Mouse (Mus musculus) thymus, postnatal 0 days (tissue): ENCODE results near the gene Trim9. TPM values are rescaled to one million over a fixed set of nuclear protein-coding genes. Genes with fewer than 3 reads are reported as not detected.

ENCODE experiments used
- DNase-seq: peaks from one replicate; pipeline ENCODE4 v3.0.0-alpha.2; 2015; ENCODE audit warnings: low spot score
- polyA plus RNA-seq: library from polyadenylated mRNA; unstranded; fragments of >200 nt; fragmentation: Nextera tagmentation; extraction: Ambion mirVana; gene quantifications from 2 replicates; pipeline ENCODE4 v1.2.1, GENCODE M21; 2015

Trim9 gene
- polyA plus RNA-seq, 1 experiment from 2014 or later: 0.25 TPM

DNA sequence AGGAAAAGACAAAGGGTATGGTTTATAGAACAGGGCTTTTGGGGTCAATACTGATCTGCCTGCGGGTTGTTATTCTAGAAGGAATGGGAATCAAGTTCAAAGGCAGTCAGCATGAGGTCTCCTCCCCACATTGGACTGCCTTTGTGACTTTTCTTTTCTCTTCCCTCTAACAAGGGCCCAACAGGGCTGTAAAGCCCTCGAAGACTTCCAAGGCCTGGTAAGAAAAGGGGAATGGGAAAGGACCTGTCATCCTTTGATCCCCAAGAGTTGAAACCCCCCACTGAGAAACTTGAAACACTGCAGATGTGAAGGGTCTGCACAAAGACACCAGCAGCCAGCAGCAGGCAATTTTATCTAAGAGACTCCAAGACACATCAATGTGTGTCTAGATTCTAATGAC, 21.0 kb downstream of the Trim9 start:
- DNase-seq: no peak

DNA sequence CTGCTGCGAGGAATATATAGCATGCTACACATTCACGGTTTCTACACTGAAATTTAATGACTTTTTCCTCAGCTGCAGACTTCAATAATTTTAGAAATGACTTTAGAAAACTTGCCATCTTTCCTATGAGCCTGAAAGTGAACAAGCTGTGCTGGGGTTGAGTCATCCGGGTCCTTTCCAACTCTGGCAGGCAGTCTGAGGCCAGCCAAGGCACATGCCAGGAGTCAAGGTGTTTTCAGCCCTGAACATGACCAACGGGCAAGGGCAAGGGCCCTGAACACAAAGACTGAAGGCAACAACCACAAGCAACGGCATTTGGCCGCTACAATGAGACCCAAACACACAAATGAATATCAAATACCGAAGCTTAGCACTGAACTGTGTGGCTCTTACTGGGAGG, 21.6 kb downstream of the Trim9 start:
- DNase-seq: no peak

DNA sequence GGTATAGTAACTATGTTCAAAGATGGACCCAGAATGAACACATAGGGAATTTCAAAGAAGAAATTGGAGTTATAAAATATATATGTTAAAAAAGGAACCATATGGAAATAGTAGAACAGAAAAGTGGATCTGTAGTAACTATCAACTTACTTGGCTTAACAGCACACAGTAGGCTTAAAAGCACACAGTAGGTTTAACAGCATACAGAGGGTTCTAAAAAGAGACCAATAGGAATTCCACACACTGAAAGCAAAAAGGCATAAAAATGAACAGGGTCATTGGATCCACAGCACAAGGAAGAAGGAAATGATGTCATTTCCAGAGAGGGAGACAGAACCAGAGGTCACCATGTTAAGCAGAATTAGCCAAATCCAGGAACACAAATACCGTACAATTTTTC, 24.6 kb downstream of the Trim9 start:
- no peak for DNase-seq

DNA sequence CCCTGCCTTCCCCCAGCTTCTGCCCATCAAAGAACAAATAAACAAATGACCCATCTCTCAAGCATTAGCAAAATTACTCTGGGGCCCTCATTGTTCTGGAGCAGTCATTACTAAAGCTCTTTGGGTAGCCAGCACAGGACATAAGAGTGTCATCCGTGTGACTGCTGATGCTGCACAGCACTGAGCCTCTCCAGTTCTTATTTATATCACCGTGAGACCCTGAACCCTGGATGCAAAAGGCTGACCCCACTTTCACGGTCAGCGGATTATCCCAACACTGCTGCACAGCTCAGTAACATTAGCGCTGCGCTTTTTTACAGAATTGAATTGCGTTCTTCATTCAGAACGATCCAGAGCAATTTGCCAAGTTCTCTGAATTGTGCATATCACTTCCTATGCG, 31.3 kb downstream of the Trim9 start:
- DNase-seq: no peak

DNA sequence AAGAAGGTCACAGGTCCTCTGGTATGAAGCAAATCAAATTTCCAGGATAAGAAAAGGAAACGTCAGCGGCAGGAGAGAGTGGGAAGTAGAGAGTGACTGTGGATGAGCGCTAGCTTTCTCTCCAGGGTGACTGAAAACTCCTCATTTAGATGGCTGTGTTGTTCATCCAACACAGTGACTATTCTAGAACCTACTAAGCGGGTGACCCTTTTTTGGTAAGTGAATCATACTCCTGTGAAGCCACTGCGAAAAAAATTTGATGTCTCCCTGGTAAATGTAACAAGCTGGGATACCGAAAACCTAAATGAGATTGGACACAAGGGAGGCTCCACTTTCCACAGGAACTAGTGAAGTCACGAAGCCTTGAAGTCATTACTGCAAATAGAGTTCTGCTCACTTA, 39.5 kb downstream of the Trim9 start:
- no peak for DNase-seq

DNA sequence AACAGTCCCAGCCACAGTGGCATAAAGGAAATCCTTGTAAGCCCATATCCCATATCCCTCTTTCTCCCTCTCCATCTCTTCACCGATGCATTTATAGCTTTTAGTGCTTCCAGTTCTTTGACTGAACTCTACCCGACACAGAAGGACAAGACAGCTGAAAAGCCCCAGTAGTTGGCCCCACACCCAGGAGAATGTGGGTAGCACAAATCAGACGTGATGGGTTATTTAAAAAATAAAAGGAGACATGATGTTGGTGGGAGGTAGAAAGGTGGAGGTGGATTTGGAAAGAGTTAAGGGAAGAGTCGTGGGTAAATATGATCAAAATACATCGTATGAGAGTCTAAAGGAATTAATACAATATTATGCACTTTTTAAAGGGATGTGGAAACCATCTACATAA, 40.4 kb downstream of the Trim9 start:
- DNase-seq: no peak

DNA sequence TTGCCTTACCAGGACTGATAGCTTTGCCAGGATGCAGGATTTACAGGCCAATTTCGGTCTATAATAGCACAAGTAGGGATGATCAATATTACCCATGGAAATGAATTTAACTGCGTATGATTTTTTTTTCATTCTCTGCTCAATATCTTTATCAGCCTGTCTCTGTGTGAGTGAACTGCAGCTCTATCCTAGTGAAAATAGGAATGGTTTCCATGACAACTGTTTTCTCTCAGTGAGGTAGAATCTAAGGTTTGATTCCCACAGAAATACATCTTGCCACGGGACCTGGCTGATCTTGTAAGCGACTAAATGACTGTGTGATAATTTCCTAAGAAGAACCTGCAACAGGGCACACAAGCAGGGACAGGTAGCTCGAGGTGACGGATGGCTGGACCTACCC, 43.4 kb downstream of the Trim9 start:
- DNase-seq: no peak

DNA sequence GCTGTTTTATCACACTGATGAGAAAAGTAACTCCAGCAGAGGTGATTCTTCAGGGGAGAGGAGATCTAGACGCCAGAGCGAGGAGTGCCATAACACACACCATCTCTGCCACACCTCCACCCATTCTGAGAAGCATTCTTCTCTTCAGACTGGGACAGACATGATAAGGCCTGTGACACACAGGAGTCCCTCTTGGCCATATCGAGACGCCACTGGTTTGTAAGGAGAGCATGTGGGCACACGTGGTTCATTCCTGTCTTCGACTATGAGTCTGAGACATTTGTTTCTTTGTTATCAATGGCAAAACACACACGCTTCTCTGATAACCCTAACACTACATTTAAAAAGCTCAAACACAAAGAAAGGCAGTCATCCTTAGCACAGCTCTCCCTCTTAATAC, 43.9 kb downstream of the Trim9 start:
- DNase-seq: no peak

DNA sequence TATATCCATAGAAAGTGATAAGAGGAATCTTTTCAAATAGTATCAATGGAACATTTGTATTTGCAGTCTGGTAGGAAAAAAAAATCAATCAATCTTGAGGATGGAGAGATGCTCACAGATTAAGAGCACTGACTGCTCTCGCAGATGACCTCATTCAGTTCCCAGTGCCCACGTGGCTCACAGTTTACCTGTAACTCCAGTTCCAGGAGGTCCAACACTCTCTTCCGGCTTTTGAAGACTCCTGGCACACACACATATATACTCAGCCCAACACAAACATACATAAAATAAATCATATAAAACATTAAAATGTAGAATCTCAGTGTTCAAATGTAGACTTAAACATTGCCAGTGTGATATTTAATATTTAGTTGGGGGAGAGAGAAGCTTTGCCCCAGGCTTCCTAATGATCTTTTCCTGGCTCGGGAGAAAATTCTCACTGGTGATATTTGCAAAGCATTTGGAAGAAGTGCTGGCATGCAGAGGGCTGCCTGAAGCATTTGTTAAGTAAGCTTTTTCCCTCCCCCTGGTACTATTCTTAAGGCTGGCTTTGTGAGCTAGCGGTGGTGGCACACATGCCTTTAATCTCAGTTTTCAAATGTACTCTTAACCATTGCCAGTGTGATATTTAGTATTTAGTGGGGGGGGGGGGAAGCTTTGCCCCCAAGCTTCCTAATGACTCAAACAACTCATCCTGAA, 45.2 kb downstream of the Trim9 start:
- no peak for DNase-seq

DNA sequence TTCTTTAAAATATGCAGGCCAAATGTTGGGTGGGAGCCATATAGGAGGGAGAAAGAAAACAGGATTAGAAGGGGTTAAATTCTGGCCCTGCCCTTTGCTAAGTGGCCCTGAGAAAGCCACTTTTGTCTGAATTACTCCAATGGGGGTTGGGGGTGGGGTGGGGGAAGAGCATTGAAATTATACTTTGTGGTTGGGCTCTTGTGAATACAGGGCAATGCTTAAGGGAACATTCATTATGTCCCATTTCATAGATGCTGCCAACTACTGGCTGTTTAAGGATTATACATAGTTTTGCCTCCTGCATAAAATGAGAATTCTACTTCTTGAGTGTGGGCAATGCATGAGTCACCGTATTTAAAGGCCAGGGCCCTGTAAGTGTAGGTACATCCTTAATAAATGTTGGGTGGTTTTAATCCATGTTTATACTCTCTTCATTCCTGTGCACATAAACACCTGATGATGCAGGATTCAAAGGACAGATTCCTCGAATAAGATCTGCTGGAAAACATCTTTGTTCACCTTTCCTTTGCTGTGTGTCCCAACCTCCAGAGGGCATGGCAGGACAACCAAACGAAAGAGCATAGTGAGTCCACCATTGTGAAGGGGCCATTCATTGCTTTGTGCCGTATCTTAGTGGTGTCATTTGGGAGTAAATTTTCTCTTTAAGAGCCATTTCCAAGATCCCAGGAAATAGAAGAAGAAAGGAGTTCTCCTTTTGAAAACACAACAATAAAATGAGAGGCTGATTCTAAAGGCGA, 53.3 kb downstream of the Trim9 start:
- no peak for DNase-seq

DNA sequence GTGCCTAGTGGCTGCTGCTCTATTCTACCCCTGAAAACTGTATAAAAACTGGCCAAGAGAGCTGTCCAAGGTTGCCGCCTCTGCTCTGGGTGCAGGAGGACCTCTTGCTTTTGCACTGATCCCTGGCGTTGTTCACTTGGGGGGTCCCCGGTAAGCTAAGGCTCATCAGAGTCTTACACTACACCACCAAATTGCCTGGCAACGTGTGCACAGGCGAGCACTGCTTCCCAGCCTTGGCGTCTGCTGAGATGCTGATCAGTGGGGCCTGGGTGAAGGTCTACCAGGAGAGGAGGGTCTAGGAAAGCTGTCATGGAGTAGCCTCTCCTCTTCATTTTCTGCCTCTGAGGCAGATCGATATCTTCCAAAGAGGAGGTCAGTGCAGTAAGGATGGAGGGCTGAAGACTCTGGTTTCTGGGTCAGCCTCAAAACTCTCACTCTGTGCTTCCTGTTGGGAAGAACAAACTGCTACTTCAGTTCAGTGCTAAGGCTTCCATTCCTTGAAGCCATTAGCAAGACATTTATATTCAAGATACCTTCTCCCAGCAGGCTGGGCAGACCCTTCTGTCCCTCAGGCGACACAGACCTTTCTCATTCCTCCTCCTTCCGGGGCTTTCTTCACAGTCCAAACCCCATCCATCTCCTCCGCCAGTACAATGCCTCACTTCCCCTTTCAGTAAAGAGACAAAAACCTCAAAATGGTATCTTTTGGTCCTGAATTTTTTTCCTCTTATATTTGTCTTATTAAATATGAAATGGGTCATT, 54.1 kb downstream of the Trim9 start:
- DNase-seq: no peak

DNA sequence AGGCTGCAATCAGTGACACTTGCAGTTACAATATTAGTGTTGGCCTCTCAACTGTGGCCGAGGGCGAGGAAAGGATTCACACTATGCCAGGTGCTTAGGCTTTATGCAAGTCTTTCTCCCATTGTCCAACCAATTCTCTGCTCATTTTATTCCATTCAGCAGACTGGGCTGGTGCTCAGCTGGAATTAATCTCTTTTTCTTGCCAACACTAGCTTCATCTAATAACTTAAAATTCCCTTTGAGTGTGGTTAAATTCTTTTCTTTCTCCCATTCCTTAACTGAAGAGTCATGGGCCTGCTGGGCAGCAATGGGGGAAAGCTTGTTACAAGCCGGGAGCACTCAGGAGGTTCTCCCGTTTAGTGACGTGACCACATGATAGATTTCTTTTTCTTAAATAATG, 61.9 kb downstream of the Trim9 start:
- DNase-seq: no peak

DNA sequence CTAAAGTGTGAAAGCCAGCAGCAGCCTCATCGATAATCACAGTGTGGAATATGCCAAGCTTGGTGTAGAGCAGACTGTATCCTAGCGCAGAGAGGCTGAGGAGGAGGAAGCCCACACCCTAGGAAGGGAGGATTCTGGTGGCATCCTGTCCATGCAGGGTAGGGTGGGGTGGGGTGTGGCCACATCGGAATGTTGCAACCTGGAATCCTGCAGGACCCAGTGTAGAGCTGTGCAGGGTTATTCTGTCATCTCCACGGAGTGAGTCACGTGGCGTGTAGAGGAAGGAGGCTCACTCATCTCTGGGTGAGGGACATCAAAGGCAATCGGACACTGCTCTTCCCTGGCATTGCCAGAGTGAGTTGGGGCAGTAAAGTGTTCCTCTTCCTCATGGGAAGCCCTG, 62.4 kb downstream of the Trim9 start:
- no peak for DNase-seq

DNA sequence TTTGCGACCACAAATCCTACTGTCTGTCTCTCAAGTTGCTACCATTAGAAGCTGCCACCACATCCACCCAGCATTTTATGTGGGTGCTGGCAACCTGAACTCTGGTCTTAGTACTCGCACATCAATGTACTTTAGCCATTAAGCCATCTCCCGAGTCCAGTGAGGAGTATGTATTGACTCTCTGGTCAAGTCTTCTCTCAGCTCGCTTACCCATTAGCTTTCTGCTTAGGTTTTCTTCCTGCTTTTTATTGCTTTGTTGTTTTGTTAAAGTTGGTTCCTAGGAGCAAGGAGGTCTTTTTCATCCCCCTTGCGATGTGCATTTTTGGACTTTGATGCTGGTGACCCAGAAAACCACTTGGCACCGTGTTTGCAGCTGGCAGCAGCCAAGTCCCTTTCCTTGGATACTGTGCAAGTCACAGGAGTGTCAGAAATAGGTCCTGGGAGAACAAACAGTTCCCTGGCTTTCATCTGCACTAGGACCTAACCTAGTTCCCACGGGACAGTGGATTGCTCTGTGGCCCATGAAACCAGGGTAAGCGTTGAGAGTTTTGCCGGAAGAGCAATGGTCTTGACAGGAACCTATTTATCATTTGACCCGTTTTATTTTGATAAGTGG, 64.2 kb downstream of the Trim9 start:
- DNase-seq: no peak

DNA sequence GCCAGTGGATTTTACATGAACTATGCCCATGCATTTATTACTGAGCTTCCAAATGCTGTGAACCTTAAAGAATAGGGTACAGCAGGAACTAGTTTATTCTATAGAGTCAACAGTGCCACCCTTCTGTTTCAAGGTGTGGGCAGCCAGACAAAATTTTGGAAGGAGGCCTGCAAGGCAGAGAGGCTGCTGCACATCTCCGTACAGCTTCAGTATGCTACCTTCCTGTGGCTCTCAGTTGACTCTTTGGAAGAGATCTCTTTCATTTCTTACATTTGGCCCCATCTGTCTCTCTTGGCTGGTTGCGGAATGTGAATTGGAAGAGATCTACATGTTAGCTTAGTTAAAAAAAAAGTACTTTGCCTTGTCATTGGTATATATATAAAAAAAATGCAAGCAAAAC, 66.5 kb downstream of the Trim9 start:
- DNase-seq: no peak

DNA sequence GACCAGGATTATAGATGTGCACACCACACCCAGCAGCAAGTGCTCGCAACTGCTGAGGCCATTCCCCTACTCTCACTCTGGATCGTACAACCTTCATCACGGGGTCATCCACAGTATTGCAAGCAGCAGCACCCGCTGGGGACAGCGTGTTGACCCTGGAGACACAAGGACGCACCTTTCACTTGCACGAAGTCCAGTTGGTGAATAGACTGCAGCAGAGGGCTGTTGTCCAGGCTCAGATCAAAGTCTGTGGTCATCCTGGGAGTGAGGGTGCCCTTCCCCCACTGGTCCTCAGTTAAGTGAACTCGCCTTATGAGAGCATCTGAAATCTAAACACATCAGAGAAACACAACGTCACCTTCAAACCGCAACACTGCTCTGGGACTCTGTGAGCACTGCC, 67.0 kb downstream of the Trim9 start:
- DNase-seq: peak; percentile 5

DNA sequence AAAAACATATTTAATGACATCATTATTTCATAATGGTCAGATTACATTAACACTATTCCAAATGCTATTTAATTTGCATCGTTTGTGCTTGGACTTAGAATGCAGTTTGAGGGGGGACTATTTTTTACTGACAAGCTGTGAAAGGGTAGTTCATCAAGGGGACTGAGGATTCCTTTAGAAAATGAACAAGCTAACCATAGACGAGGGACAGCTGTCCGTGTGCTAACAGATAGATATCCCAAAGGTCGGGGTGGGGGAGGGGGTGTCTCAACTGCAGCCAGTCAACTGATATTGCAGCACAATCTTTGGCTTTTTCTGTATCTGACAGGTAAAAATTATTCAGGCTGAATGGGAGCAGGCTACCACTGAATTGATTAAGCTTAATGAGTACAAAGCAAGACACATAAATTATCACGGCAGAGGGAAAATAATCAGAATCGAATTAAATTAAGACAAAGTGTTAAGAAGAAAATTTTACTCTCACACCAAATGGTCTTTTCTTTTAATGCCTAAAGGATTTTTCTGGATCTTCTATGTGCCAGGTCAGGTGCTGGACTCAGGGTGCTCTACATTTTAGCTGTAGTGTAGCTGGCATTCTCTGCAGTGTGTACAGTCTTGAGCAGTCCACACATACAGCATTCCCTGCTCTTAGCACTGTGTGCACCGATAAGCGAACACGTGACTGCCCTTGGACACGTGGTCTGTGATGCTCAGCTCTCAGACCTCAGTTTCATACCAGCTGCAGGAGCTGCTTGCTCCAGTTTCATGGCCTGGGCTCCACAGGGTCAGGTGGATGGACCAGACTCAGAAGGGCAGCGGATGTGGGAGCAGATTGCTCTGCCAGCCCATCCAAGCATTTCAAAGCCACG, 70.1 kb downstream of the Trim9 start:
- DNase-seq: no peak

DNA sequence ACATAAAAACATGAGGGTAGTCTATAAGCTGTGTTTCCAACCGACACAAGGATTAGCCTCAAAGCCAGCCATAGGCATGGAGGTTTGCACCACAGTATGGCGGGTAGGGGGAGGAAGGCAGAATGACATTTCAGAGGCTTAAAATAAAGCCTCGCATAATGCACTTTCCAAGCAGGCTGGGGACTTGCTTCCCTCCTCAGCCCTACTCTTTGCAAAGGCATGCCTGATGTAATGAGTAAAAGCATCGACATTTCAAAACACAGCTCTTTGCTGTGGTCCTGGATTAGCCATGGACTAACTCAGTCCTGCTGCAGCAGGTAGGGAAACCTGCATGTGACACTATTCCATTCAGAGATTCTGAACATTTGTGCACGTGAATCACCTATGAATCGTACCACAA, 77.7 kb downstream of the Trim9 start:
- DNase-seq: no peak

DNA sequence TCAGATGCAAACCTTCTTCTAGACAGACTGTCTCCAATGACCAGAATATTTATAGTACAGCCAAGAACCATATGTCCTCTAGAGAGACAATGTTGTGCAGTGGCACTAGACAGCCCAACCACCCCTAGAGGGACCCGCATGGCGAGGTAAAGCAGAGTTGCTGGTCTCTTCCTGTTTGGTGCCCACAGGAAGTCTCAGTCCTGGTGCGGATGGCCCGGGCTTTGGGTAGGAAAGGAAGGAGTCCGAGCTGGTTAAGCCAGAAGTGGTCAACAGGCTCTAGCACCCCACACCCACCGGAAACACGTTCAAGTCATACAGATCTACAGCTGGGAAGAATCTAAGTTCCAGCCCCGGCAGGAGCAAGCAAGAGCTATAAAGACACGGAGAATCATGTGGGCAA, 80.1 kb downstream of the Trim9 start:
- no peak for DNase-seq

DNA sequence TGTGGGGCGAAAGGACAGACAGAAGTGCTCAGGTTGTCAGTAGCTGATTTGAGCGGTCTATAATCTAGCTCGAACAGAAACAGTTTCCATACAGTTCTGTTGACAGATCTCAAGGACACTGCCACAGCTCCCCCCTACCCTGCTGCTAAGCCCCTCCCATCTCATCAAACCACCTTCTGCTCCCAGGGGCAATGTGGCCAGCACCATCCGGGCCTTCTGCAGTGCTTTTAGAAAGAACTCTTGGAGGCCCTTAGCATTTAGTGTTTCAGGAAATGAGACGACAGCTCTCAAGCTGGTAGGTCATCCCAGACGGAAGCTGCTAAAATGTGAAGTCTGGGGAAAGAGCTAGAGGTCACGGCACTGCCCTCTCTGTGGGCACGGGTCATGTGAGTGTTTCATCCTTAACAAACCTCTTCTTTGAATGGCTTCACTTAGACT, 80.9 kb downstream of the Trim9 start:
- DNase-seq: no peak

DNA sequence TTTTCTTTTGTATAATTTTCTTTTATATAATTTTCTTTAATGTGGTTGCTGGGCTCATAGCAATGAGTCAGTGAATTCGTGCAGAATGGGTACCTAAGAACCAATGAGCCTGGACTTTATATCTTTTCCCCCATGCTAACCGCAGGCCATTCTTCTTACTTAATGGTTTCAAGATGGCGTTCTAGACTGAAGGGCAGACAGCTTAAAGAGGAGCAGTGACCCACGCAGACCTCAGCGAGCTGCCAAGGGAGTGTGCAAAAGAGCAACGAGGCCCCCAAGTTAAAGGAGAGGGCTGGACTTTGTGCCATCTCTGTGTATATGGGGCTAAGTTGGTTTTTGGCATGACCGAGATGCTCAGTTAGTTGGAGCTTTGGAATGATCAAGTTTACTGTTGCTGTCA, 83.7 kb downstream of the Trim9 start:
- DNase-seq: no peak
